Mouse (Mus musculus): Measurements from ENCODE around the gene Mtss1l.

The Mtss1l gene

DNA sequence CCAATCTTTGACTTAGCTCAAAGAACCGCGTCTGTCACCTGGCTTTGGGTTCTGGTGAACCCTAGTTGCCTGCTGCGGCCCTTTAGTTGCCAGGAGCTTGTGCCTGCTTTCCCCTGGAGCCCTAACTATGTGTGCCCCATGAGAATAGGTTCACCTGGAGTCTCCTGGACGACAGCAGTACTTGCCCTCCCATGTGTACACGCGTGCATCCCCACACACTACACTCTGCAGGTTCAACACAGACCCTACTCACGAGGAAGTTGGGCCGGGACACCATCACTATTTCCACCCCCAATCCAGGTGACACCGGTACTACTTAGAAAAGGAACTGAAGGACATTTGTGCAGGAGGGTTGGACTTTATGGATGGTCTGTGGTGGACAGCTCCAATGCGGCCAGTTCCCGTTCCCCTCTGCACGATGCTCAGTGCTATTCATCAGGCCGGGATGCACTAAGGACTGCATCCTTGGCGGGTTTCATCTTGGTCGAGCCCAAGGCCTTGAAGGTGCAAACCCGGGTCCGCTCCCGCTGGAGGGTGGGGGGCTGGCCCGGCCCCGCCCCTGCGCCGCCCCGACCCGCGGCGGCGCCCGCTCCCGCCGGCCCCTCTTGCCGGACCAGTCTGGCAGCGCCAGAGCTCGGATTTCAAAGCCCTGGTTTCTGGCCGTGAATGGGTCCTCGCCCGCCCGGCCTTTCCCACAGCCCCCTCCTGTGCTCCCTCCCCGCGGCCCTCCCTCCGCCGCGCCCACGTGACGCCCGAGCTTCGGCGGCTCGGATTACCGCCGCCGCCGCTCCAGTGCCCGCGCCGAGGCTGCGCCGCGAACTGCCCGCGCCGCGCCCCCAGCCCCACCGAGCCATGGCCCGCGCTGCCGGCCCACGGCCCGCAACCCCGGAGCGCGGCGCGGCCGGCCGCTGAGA lies at the start of gene Mtss1l:
Gene Mtss1l (plus strand): TSS at position 792 of the 914 bp plus-strand sequence.
- peak; percentile 78 to 91 for DNase-seq

DNA sequence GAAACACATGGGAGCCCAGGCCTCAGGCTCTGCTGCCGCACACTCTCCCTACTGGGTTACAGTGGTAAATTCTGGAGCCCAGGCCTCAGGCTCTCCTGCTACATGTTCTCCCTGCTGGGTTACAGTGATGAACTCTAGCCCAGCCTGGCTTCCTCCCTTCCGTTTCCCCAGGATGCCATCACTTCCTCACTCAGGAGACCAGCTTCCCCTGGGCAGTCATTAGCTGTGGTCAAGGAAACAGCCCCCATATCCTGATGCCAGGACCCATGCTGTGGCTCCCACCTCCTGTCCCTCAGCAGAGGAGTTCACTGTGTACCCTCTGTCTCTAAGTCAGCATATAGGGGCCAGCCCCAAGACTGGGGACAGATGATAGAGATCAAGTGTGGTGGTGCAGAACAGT lies 49.1 kb upstream of the Mtss1l start:
- peak; percentile 44 to 79 for DNase-seq

DNA sequence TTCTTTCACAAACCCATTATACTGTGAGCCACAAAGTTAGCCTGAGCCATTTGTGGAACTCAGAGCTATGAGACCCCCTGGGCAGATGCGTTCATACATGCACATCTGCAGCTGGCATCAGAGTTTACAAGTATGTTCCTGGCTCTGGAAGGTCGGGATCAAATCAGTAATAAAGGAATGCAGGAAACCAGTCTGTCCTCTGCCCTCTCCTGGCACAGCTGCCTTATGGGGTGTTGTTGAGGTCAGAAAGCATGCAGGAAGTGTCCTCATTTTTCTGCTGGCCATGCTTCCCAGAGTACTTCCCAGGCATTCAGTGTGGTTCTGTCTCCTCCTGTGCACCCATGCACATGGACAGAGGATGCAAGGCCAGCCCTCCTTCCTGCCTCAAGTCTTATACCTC lies 48.1 kb upstream of the Mtss1l start:
- peak; percentile 50 to 62 for DNase-seq

DNA sequence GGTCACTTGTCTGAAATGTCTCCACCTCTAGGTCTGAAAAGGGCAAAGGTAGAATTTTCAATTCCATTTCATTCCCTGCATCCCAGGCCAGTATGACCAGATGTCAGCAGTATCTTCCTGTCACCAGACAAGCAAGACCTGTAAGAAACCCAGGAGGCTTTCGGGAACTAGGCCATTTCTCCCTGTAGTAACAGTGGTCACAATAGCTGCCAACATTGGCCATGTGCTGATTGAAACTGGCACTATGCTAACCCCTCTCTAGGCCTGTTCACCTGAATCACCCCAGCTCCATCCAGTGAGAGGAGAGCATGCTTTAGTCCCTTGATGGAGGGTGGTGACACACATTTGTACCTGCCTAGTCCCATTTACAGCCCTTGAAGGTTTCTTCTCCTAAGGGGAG lies 46.7 kb upstream of the Mtss1l start:
- DNase-seq: no peak

DNA sequence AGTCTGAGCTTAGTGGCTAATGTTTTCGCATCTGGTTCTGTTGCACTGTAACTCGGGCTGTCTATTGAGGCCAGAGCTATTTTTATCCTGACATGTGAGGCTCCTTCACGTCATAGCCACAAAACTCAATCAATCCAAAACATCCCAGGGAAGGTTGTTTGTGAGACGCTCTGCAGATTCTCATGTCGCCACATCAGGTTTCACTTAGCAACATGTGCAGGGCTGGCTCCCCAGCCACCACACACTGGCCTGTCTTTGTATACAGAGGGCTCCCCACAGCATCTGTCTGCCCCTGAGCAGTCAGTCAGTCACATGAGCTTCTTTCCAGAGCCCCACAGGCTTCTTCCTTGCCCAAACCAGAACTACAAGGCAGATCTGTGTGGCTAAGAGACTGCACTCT lies 44.6 kb upstream of the Mtss1l start:
- peak in 1 of 2 experiments; percentile 26 for DNase-seq

DNA sequence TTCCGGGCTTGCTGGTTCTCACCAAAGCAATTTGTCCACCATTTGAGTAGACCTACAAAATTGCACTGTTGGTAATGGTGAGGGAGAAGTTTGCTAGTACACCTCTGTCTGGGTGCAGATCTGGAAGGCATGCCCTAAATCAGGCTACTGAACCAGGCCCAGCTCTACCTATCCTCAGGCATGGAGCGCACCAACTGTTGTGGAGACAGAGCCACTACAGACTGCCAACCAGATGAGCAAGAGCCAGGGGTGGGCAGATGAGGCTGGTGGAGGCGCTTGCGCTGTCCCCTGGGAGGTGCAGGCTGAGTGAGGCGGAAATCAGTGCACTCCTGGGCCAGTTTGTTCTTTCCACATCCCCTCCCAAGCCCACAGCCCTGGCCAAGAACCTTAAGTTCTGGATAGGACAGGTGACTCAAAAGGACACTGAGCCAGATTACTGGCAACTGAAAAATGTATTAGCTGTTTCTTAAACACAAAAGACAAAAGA lies 44.1 kb upstream of the Mtss1l start:
- DNase-seq: peak in 1 of 2 experiments; percentile 30

DNA sequence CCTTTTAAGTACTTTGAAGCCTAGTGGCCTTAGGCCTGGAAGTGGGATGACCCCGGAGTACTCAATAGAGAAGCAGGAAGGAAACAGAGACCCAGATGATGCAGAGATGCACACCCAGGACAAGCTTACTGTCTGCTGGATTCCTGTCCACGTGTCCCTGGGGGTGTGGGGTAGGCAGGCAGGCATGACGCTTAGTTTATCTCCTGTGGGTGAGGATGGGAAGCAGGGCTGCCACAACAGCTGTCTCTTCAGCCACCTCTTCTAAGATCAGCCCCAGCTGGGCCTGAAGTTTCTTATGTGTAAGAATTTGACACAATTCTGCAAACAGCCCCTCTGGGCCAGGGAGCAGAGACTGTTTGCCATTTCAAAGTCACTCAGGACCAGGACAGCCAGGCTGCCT lies 42.3 kb upstream of the Mtss1l start:
- peak in 1 of 2 experiments; percentile 47 for DNase-seq

DNA sequence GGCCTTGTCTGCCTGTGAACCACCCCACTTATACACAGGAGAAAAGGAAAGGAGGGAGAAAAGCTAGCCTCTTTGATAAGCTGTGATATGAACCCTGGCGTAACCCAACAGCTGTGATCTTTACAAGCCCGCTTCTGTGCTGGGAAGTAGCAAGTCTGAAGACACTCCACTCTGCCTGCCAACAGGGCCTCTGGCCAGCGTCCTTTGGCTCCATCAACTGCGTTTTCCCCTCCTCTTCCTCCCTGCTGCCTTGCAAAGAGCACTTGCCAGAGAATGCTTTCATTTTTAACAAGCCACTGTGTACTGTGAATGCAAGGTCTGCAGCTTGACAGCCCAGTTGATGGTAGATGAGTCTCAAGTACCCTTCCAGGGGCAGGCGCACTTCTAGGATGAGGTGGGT lies 33.5 kb upstream of the Mtss1l start:
- DNase-seq: peak; percentile 76 to 84

DNA sequence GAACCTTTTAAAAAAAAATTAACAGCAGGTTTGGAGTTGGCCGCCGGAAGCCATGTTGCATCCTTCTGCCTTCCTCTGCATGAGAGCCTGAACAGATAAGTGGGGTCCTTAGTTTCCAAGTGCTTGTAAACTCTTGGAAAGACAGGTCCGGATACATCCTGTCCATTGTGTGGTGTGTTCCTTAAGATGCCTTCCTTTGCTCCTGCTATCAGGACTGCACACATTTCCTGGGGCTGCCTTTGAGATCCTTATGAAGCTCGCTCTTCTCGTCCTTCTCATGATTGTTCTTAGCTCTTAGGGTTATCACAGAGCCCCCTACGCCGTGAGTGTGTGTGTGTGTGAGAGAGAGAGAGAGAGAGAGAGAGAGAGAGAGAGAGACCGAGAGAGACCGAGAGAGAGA lies 31.3 kb upstream of the Mtss1l start:
- DNase-seq: no peak

DNA sequence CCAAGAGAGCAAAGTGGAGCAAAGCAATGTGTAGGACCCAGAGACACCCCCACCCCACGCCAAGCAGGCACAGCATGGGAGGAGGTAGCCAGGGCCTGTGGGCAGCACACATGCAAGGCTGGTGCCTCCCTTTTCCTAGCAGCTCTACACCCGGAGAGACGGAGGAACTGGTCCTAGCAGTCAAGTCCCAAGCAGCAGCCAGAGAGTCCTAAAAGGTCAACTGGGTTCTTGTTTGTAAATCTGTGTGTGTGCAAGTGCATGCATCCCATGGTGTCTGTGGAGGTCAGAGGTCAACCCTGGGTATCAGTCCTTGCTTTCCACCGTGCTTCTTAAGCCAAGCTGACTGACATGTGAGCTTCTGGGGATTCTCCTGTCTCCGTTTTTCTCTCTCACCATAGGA lies 27.1 kb upstream of the Mtss1l start:
- DNase-seq: no peak

DNA sequence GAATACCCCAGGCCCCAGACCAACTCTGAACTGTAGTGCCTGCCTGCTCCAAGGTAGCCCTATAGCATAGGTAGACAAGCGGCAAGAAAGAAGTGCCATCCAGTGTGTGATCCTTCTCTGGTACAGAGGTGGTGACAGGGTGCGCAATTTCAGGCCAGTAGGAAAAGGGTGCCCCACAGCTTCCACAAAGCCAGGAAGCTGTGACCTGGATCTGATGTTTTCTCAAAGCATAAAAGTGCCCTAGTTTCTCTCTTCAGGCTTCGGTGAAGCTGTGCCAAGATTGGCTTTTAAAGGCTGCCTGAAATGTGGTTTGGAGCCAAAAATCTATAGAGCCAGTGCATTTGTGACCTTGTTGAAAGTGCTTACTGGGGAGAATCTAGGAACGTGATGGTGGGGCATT lies 26.4 kb upstream of the Mtss1l start:
- no peak for DNase-seq

DNA sequence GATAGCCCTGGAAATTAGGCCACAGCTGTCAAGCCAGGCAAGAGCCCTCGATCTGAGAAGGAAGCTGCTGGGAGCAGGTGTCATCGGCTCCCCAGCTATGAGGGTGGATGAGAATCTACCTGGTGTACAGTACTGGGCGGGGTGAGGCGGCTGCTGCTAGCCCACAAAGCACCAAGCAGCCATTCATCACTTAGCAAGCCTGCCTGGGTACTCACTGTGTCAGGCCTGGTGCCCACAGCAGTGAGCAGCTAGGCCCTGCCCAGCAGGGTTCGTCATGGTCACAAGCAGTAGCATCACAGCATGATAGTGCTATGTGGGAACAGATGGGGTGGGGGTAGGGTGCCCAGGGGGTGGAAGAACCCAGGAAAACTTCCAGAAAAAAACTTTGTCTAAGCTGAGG lies 25.8 kb upstream of the Mtss1l start:
- DNase-seq: no peak

DNA sequence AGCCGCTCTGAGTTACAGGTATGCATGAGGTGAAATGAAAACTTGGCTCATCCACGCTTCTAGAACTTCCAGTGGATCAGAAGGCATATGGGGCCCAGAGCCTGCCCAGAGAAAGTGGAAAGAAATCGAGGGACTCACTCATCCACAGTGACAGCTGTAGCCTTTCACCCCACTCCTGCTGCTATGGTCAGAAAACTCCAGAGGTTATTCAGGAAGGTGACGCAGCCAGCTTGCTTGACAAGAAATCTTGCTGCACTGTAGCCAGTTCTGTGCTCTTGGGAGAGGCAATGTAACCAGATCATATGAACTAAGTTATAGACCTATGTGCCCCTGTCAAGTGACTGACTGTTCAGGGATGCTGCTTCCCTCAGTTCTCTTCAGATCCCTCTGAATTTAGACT lies 25.2 kb upstream of the Mtss1l start:
- no peak for DNase-seq

DNA sequence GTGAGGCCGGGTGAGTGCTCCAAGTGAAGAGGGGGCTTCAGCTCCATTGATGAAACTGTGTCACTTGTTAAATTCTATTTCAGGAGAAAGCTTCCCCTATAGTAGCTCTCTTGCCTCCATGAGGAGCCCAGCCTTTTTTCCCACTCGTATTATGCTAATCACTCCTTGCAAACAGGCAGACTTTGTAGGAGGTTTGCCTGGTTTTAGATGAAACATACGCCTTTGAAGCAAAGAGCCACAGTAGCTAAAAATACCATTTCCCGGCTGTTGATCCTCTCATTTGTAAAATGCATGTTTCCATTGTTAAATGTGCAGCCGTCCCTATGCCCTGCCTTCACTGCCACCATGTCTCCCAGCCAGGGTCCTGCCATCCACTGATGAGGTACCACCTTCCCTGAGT lies 23.7 kb upstream of the Mtss1l start:
- DNase-seq: no peak

DNA sequence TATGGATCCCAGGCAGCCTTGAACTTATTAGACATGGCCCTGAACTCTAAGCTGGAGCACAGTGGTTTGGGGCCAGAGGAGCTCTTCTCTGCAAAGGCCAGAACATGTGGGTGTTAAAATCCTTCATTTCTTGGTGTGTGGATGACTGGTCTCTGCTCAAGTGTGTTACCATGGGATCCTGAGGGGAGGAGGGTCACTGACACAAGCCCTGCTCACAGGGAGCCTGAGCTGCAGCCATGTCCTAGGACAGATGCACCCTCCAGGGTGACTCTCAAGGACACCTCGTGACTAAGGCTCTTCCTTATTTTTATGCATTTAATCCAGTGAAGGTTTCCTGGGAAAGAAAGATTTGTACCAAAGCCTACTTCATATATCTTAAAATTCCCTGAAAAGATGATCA lies 23.2 kb upstream of the Mtss1l start:
- DNase-seq: no peak

DNA sequence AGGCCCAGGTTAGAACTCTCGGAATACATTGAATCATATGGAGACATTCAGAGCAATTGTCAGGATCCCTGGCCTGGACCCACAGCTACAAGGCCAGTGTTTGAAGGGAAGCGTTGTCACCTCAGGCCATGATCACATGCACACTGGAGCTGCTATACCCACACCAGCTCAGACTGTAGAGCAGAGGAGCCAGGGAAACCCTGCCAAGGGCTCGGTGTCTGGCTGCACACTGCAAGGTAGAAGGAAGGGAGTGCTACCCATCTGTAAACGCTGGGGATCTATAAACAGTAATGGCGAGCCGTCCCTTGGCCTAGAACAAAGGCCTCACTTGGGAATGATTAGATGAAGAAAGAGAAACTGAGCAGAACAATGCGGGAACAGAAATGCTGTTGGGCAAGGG lies 21.8 kb upstream of the Mtss1l start:
- no peak for DNase-seq

DNA sequence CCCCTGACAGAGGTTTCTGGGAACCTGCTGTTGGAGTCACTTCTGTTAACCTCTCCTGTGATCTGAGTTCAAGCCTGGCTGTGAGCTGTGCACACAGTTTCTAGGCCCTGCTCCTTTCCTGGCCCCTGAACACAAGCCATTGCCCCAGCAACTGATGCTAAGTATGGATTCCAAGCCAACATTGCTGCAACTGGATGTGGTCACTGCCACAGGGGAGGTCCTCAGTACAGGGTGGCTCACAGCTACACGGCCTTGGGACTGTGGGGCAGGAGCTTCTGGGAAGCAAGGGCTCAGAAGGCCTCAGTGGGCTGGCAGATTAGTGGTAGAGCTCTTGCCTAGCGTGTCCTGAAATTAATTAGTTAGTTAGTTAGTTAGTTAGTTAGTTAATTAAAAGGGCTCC lies 20.7 kb upstream of the Mtss1l start:
- no peak for DNase-seq

DNA sequence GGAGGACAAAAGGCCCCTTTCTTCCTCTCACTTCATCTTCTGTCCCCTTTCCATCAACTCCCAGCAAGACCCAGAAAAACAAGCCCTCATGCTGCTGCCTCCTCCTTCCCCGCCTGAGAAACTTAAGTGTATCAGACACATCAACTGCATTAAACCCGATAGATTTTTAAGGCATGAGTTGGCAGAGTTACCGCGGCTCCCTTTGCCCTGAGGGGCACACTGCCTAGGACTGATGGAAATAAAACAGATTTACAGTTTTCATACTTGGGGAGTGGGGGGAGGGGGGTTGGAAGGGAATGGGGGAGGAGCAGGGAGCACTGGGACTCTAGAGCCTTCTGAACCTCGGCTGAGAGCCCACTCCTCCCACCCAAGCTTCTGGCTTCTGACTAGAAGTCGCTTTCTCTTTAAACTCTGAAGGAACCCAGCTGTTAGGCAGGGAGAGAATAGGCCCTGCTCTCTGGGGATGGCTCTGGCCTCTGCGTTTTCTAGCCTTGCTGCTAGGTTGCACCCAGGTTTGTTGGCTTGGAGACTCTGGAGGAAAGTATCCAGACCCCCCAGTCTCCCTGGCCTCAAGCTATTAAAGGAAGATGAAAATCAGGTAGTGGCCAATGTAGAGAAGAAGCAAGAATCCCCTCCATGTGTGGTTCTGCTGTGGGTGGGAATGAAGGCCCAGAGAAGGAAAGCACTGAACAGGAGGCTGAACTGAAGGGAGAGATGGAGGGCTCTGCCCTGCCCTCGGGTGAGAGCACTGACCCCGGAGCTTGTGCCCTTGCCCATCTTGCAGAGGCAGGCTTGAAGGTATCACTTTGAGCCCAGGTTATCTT lies 18.4 kb upstream of the Mtss1l start:
- peak; percentile 29 to 48 for DNase-seq

DNA sequence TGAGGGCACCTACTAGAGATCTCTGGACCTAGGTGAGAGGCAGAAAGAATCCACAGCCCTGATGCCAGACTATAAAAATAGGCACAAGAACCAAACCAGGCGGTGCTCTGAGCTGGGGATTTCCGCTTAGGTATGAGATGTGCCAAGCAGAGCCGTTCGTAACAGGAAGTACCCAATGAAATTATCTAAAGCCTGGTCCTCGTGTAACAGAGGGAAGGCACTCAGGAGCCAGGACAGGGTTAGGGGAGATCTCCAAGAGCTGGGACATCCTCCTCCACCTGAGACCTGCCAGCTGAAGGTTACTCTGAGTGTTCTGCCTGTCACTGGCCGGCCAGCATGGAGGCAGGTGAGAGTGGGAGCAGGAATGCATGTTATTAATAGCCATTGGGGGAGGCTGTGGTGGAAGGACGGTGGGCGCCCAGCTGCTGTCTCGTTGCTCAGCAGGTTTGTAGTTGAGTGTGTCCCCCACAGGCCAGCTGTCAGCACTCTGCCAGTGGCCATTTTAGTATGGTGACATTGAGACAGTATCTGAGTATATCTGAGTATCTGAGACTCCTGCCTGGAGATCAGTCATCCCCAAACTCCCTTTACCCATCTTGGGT lies 17.7 kb upstream of the Mtss1l start:
- DNase-seq: no peak

DNA sequence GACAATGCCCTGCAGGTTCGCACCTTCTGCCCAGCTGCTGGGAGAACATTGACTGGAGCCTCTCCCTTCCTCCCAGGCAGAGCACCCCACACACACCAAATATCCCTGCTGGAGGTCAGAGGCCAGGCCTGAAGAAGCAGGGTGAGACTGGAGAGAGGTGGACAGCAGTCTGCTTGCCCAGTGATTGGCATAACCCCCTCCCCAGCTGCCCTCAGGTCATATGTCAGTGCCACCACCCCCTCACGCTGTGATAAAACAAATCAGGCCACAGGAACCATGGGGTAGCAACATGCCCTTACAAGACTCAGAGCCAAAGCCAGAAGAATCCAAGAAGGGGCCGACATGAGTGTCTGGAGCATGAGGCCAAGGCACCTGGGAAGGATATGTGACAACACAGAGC lies 17.2 kb upstream of the Mtss1l start:
- DNase-seq: no peak

DNA sequence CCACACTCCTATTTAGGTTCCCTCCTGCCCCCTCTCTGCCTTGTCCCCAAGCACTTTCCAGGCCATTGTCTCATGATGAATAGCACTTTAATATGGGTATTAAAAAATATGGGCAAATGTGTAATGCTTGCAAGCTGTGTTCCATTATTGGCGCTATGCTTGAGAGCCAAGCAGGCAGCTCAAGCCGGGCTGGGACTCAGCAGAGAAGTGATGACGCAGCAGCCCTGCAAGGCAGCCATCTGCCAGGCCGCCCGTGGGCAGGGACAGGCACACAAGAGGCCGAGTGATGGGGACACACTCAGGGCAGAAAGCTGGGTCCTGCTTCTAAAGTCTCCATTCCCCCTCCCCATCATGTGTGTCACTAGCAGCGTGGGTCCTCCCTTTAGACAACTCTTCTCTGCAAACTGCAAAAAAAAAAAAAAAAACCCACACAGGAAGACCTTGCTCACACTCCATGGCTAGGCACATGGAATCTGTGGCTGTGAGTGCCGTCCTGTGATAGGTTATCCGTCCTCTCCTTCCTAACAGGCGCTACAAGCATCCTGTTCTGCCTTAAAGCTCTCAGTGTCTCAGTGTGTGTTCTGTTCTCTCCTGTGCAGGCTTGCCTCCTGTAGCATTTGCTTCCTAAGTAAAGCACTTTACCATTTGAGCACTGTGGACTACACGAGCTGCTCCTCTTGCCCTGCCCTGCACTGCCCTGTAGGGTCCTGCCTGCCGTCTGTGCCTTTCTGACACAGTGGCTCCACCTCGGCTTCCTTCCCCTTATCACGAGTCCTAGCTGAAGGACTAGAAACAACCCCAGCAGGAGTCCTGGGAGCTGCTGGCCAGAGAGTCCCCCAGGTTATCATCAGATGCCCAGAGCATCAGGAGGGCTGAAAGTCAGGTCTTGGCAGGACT lies 15.6 kb upstream of the Mtss1l start:
- DNase-seq: no peak

DNA sequence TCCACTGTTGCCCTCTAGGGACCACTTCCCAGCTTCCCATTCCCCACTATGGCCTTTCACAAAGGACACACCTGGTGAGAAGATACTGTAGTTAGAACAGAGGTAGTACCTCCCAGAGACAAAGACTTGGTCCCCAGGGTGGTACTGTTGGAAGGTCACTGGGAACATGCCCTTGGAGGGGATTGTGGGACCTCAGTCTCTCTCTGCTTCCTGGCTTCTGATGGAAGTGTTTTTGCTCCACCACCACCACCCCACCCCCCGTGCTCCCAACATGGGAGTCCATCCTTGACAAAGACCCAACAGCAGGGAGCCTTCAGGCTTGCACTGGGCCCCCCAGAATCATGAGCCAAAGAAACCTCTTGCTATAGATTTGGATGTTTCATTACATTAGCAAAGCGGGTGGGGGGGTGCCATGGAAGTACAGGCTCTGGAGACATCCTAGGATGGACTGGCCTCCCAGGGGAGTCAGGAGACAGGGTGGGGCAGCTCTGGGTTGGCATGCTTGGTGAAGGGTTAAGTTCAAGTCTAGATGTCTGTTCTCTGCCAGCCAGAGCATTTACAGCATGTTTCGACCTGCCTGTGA lies 14.9 kb upstream of the Mtss1l start:
- DNase-seq: no peak

All from kidney, postnatal 25 days (tissue).